8 mouse cellular contexts compared by ENCODE assay signal in the genomic region with DNA sequence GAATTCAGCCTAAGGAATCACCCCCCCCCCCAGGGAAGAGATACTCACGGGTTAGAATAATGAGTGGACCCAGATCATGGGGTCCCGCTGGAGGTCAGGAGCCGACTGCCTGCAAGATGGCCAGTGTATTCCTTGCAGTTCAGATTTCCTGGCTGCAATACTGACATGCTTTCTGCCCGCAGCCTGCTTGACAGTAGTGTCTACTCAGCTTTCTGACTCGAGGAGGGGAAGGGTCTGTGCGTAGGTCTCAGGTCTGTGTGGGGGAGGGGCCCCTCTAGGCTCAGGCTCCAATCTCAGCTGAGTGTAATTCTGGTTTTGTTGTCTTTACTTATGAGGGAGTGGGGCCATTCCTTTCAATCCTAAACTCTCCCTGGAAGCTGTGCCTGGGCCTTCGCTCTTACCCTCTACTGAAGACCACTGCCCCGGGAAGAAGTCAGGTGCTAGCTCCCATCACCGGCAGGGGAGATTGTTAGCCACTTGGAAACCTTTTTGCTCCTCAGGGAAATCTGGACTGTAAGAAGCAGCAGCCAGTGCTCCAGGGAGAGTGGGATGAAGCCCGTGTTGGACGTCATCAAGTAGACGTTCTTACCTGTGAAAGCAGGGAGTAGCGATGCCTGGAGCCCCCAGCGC. TPM values are rescaled to one million over a fixed set of nuclear protein-coding genes. Genes with fewer than 3 reads are reported as not detected.
DNase-seq lines count a peak whose midpoint lies in the region; ATAC-seq and TF ChIP-seq lines count a peak whose summit lies in the region.
"Had no signal": no experiment of that assay in that cellular context is flagged by ENCODE, and none has a peak within 500 bp of the region (broad histone marks: within the 10 kb centered on the region; RNA-seq: fewer than 3 reads in every experiment).

No protein-coding gene starts in this region.

- TF ChIP-seq POLR2A in limb, embryonic 14.5 days (IDR thresholded peaks at IDR 0.05; ENCODE audit: borderline replicate concordance, extremely low read depth, insufficient read depth, insufficient read length): no peak

- H3K4me3 ChIP-seq in lung, embryonic 16.5 days (ENCODE audit: low read length): peak overlapping the region; percentile 87
- H3K4me3 ChIP-seq in forebrain, embryonic 12.5 days (replicated peaks): peak overlapping the region; percentile 67
- peak overlapping the region; percentile 77 for H3K4me3 ChIP-seq in limb, embryonic 14.5 days (replicated peaks; ENCODE audit: low read length)
- peak overlapping the region; percentile 88 for H3K4me3 ChIP-seq in stomach, postnatal 0 days (ENCODE audit: low read depth, low read length)

- WGBS in lung, embryonic 16.5 days: 33% methylated on average over 14 of the region's 14 CpGs
- WGBS in forebrain, embryonic 12.5 days: 54% methylated on average over 14 of the region's 14 CpGs
- 38% methylated on average over 14 of the region's 14 CpGs for WGBS in limb, embryonic 14.5 days
- WGBS in stomach, postnatal 0 days: 50% methylated on average over 14 of the region's 14 CpGs

- H3K27ac ChIP-seq in lung, embryonic 16.5 days (ENCODE audit: low read length): no peak overlapping the region
- H3K27ac ChIP-seq in forebrain, embryonic 12.5 days: no peak overlapping the region
- no peak overlapping the region for H3K27ac ChIP-seq in limb, embryonic 14.5 days (replicated peaks; ENCODE audit: low read depth, low read length)
- no peak overlapping the region for H3K27ac ChIP-seq in stomach, postnatal 0 days (replicated peaks)

- peaks cover 52% of the 10 kb centered on the region for H3K4me1 ChIP-seq in lung, embryonic 16.5 days (replicated peaks; ENCODE audit: control insufficient read depth, insufficient read depth, low read length)
- H3K4me1 ChIP-seq in forebrain, embryonic 12.5 days: peaks cover 41% of the 10 kb centered on the region
- H3K4me1 ChIP-seq in limb, embryonic 14.5 days (ENCODE audit: control insufficient read depth, insufficient read depth, low read length): peaks cover 50% of the 10 kb centered on the region
- H3K4me1 ChIP-seq in stomach, postnatal 0 days (replicated peaks; ENCODE audit: control insufficient read depth, insufficient read depth): peaks cover 19% of the 10 kb centered on the region

- no peaks in the 10 kb centered on the region for H3K27me3 ChIP-seq in lung, embryonic 16.5 days (ENCODE audit: control insufficient read depth, insufficient read depth, low read depth, low read length)
- H3K27me3 ChIP-seq in forebrain, embryonic 12.5 days: peaks cover 33% of the 10 kb centered on the region
- H3K27me3 ChIP-seq in limb, embryonic 14.5 days (ENCODE audit: control insufficient read depth, insufficient read depth, low read length): no peaks in the 10 kb centered on the region
- no peaks in the 10 kb centered on the region for H3K27me3 ChIP-seq in stomach, postnatal 0 days (ENCODE audit: control insufficient read depth, insufficient read depth, low read length)

- peak overlapping the region; percentile 57 for H3K9ac ChIP-seq in lung, embryonic 16.5 days (ENCODE audit: low read length)
- no peak overlapping the region; the same call in 1 of the 2 replicates for H3K9ac ChIP-seq in forebrain, embryonic 12.5 days
- H3K9ac ChIP-seq in limb, embryonic 14.5 days (ENCODE audit: low read depth, low read length, severe bottlenecking): peak overlapping the region; percentile 78; the same call in 1 of the 2 replicates
- H3K9ac ChIP-seq in stomach, postnatal 0 days (ENCODE audit: low read length): peak overlapping the region; percentile 87; the same call in 1 of the 2 replicates

- no peaks in the 10 kb centered on the region for H3K9me3 ChIP-seq in lung, embryonic 16.5 days (ENCODE audit: control insufficient read depth, low read length)
- no peaks in the 10 kb centered on the region for H3K9me3 ChIP-seq in forebrain, embryonic 12.5 days
- H3K9me3 ChIP-seq in limb, embryonic 14.5 days (ENCODE audit: control insufficient read depth, low read length): no peaks in the 10 kb centered on the region
- no peaks in the 10 kb centered on the region for H3K9me3 ChIP-seq in stomach, postnatal 0 days (ENCODE audit: control insufficient read depth, low read length)

- no peak for ATAC-seq in lung, embryonic 16.5 days (ENCODE audit: low read depth)
- no peak for ATAC-seq in forebrain, embryonic 12.5 days (ENCODE audit: low FRiP score)
- ATAC-seq in limb, embryonic 14.5 days (ENCODE audit: low FRiP score, low read depth): no peak
- no peak for ATAC-seq in stomach, postnatal 0 days (ENCODE audit: low FRiP score, low TSS enrichment)
- no peak for ATAC-seq in activated CD4-positive, CD25-positive, alpha-beta regulatory T cell, adult 4 months

- TF ChIP-seq EP300 in stomach, postnatal 0 days (optimal IDR thresholded peaks at IDR 0.05): no peak

- no peaks in the 10 kb centered on the region for H3K36me3 ChIP-seq in lung, embryonic 16.5 days (ENCODE audit: control insufficient read depth, insufficient read depth, low read length)
- H3K36me3 ChIP-seq in forebrain, embryonic 12.5 days (replicated peaks): no peaks in the 10 kb centered on the region
- H3K36me3 ChIP-seq in limb, embryonic 14.5 days (ENCODE audit: control insufficient read depth, insufficient read depth, low read length): no peaks in the 10 kb centered on the region
- no peaks in the 10 kb centered on the region for H3K36me3 ChIP-seq in stomach, postnatal 0 days (ENCODE audit: control insufficient read depth, insufficient read depth, low read length)

- H3K4me2 ChIP-seq in lung, embryonic 16.5 days (ENCODE audit: low read depth, low read length): peak overlapping the region; percentile 85
- peak overlapping the region; percentile 99 for H3K4me2 ChIP-seq in forebrain, embryonic 12.5 days
- peak overlapping the region; percentile 96 for H3K4me2 ChIP-seq in limb, embryonic 14.5 days (replicated peaks; ENCODE audit: low read depth, low read length, severe bottlenecking)
- H3K4me2 ChIP-seq in stomach, postnatal 0 days (replicated peaks; ENCODE audit: low read depth): peak overlapping the region; percentile 95

- TF ChIP-seq CTCF in stomach, postnatal 0 days (IDR thresholded peaks at IDR 0.05; ENCODE audit: low read depth): no peak

- DNase-seq in lung, postnatal 36 days: no peak
- DNase-seq in limb, embryonic 14.5 days (ENCODE audit: low spot score): no peak
- DNase-seq in stomach, postnatal 0 days (ENCODE audit: low spot score): no peak
- DNase-seq in adrenal gland, postnatal 14 days: no peak

RNA-seq across cellular contexts. Expression of gene Gm21969, which starts 26.6 kb away (rescaled TPM):
- polyA plus RNA-seq in lung, embryonic 16.5 days (2015; fragmentation: Nextera tagmentation; extraction: Ambion mirVana): 0.05 TPM in 1 of 2 replicates, not detected in the other
- polyA plus RNA-seq in forebrain, embryonic 12.5 days (2016; fragmentation: Nextera tagmentation; extraction: Ambion mirVana): not detected in 2 replicates
- 0.03 TPM in 1 of 2 replicates, not detected in the other for polyA plus RNA-seq in limb, embryonic 14.5 days (2012; rRNA removed)
- not detected in 2 replicates for polyA plus RNA-seq in limb, embryonic 14.5 days (2014; fragmentation: Nextera tagmentation; extraction: Ambion mirVana)
- polyA plus RNA-seq in stomach, postnatal 0 days (2015; fragmentation: Nextera tagmentation; extraction: Ambion mirVana): not detected in 2 replicates
- not detected for polyA plus RNA-seq in activated CD4-positive, CD25-positive, alpha-beta regulatory T cell, adult 4 months (2017; shearing (Covaris generic))
- total RNA-seq in adrenal gland, postnatal 14 days (2021): not detected in 2 replicates
- total RNA-seq: adrenal gland, adult 18-20 months had no signal

RNA-seq across cellular contexts. Expression of gene Iffo2, which starts 46.0 kb away (rescaled TPM):
- 2.9 and 3.7 TPM in 2 replicates for polyA plus RNA-seq in lung, embryonic 16.5 days (2015; fragmentation: Nextera tagmentation; extraction: Ambion mirVana)
- polyA plus RNA-seq in forebrain, embryonic 12.5 days (2016; fragmentation: Nextera tagmentation; extraction: Ambion mirVana): 3.3 and 4.5 TPM in 2 replicates
- polyA plus RNA-seq in limb, embryonic 14.5 days (2012; rRNA removed): 8.8 and 9.9 TPM in 2 replicates
- 5.8 and 5.9 TPM in 2 replicates for polyA plus RNA-seq in limb, embryonic 14.5 days (2014; fragmentation: Nextera tagmentation; extraction: Ambion mirVana)
- polyA plus RNA-seq in stomach, postnatal 0 days (2015; fragmentation: Nextera tagmentation; extraction: Ambion mirVana): 3.8 and 4.0 TPM in 2 replicates
- polyA plus RNA-seq in activated CD4-positive, CD25-positive, alpha-beta regulatory T cell, adult 4 months (2017; shearing (Covaris generic)): 1 to 10 TPM; 2.0 to 3.1 TPM
- 14.8 and 15.5 TPM in 2 replicates for total RNA-seq in adrenal gland, postnatal 14 days (2021)

RNA-seq across cellular contexts. Expression of gene Aldh4a1, which starts 46.3 kb away (rescaled TPM):
- polyA plus RNA-seq in lung, embryonic 16.5 days (2015; fragmentation: Nextera tagmentation; extraction: Ambion mirVana): 25.5 and 30.7 TPM in 2 replicates
- 19.0 and 19.3 TPM in 2 replicates for polyA plus RNA-seq in forebrain, embryonic 12.5 days (2016; fragmentation: Nextera tagmentation; extraction: Ambion mirVana)
- polyA plus RNA-seq in limb, embryonic 14.5 days (2012; rRNA removed): 21.9 and 25.6 TPM in 2 replicates
- polyA plus RNA-seq in limb, embryonic 14.5 days (2014; fragmentation: Nextera tagmentation; extraction: Ambion mirVana): 21.9 and 23.0 TPM in 2 replicates
- 12.9 and 14.7 TPM in 2 replicates for polyA plus RNA-seq in stomach, postnatal 0 days (2015; fragmentation: Nextera tagmentation; extraction: Ambion mirVana)
- polyA plus RNA-seq in activated CD4-positive, CD25-positive, alpha-beta regulatory T cell, adult 4 months (2017; shearing (Covaris generic)): 10 to 100 TPM in 1 of 2 experiments, 1 to 10 TPM in 1; 6.7 to 11.3 TPM
- 54.4 and 97.6 TPM in 2 replicates for total RNA-seq in adrenal gland, postnatal 14 days (2021)
